Mouse (Mus musculus) cerebellum, adult 9-10 months (tissue): Measurements from ENCODE around the gene Angptl8.

ENCODE experiments used
- DNase-seq: peaks from one replicate; pipeline ENCODE4 v3.0.0; 2022

The Angptl8 gene

GRCm38 (mm10) chr9:21818125-21818524 lies 17.2 kb upstream of the Angptl8 start:
- peak; percentile 39 for DNase-seq

GRCm38 (mm10) chr9:21818561-21818960 lies 16.7 kb upstream of the Angptl8 start:
- DNase-seq: peak; percentile 30

GRCm38 (mm10) chr9:21819181-21819729 lies 16.1 kb upstream of the Angptl8 start:
- peak; percentile 74 for DNase-seq

- peak; percentile 27 for DNase-seq
Measured at GRCm38 (mm10) chr9:21820183-21820582, 15.1 kb upstream of the Angptl8 start.

GRCm38 (mm10) chr9:21822686-21823085 lies 12.6 kb upstream of the Angptl8 start:
- DNase-seq: no peak

- no peak for DNase-seq
Measured at GRCm38 (mm10) chr9:21823957-21824356, 11.4 kb upstream of the Angptl8 start.

GRCm38 (mm10) chr9:21824366-21824765 lies 10.9 kb upstream of the Angptl8 start:
- no peak for DNase-seq

GRCm38 (mm10) chr9:21829834-21830460 lies 5.4 kb upstream of the Angptl8 start:
- DNase-seq: no peak

GRCm38 (mm10) chr9:21830461-21830850 lies 4.9 kb upstream of the Angptl8 start:
- DNase-seq: no peak

GRCm38 (mm10) chr9:21830936-21831335 lies 4.4 kb upstream of the Angptl8 start:
- DNase-seq: no peak

- no peak for DNase-seq
Measured at GRCm38 (mm10) chr9:21831558-21832240, 3.6 kb upstream of the Angptl8 start.

- no peak for DNase-seq
Measured at GRCm38 (mm10) chr9:21837690-21838089, 2.4 kb downstream of the Angptl8 start.

- DNase-seq: peak; percentile 56
Measured at GRCm38 (mm10) chr9:21840115-21840787, 4.9 kb downstream of the Angptl8 start.

- DNase-seq: no peak
Measured at GRCm38 (mm10) chr9:21841340-21841739, 6.0 kb downstream of the Angptl8 start.

- no peak for DNase-seq
Measured at GRCm38 (mm10) chr9:21842391-21842790, 7.1 kb downstream of the Angptl8 start.

- no peak for DNase-seq
Measured at GRCm38 (mm10) chr9:21843086-21843485, 7.8 kb downstream of the Angptl8 start.

- DNase-seq: no peak
Measured at GRCm38 (mm10) chr9:21845381-21846080, 10.2 kb downstream of the Angptl8 start.

GRCm38 (mm10) chr9:21846755-21847341 lies 11.5 kb downstream of the Angptl8 start:
- no peak for DNase-seq

GRCm38 (mm10) chr9:21847425-21847824 lies 12.1 kb downstream of the Angptl8 start:
- DNase-seq: no peak

- DNase-seq: no peak
Measured at GRCm38 (mm10) chr9:21847926-21848325, 12.6 kb downstream of the Angptl8 start.

- no peak for DNase-seq
Measured at GRCm38 (mm10) chr9:21849691-21850677, 14.7 kb downstream of the Angptl8 start.
